Mouse (Mus musculus) CH12.LX (cell line): ENCODE data around the gene Gpr33. TPM values are rescaled to one million over a fixed set of nuclear protein-coding genes. Genes with fewer than 3 reads are reported as not detected.

Experiments
- DNase-seq: peaks from one replicate; pipeline ENCODE4 v3.0.0-alpha.2; 2013; ENCODE audit errors: extremely low read depth
- H3K27ac ChIP-seq: 2 replicates; pipeline ENCODE4 v1.5.1; 2012; ENCODE audit warnings: low read depth, mild to moderate bottlenecking, control low read depth, moderate library complexity; ENCODE audit not compliant: insufficient read depth
- H3K27me3 ChIP-seq: replicated peaks from 2 replicates; pipeline ENCODE3; 2012; ENCODE audit warnings: inconsistent platforms
- H3K36me3 ChIP-seq, 2 experiments: replicated peaks in 1 of 2; 2 replicates each; pipeline versions ENCODE3 to v1.6.1; 2012; ENCODE audit warnings: inconsistent platforms in 1 of 2, low read length in 1 of 2, mild to moderate bottlenecking in 1 of 2, mixed read lengths in 1 of 2, moderate library complexity in 1 of 2; ENCODE audit not compliant: control insufficient read depth in 1 of 2, insufficient read depth in 1 of 2
- H3K4me1 ChIP-seq, 2 experiments: 2 replicates each; pipeline ENCODE4 v1.6.1; 2012; ENCODE audit warnings: inconsistent platforms in 1 of 2, moderate library complexity in 1 of 2; ENCODE audit not compliant: insufficient read depth in 2 of 2, control insufficient read depth in 1 of 2
- H3K4me2 ChIP-seq: 2 replicates; pipeline ENCODE4 v1.6.1; 2012; ENCODE audit warnings: low read depth, mild to moderate bottlenecking, control low read depth; ENCODE audit not compliant: poor library complexity, insufficient read depth, severe bottlenecking
- H3K4me3 ChIP-seq, 3 experiments: fragments of 150-350 bp in 1 of 3; sonication (generic) in 1 of 3; replicated peaks in 1 of 3; 2 replicates each; pipeline versions ENCODE3 to v1.5.1; 2011 to 2012; ENCODE audit warnings: low read depth in 2 of 3, low read length in 2 of 3, mild to moderate bottlenecking in 2 of 3, moderate library complexity in 2 of 3, control low read depth in 1 of 3, improper control_type of control experiment in 1 of 3, inconsistent platforms in 1 of 3, mixed read lengths in 1 of 3; ENCODE audit not compliant: poor library complexity in 1 of 3
- H3K79me2 ChIP-seq: replicated peaks from 2 replicates; pipeline ENCODE4 v1.6.1; 2012; ENCODE audit warnings: mild to moderate bottlenecking, moderate library complexity; ENCODE audit not compliant: control insufficient read depth, poor library complexity, insufficient read depth, severe bottlenecking; ENCODE audit errors: extremely low read depth
- H3K9ac ChIP-seq: 2 replicates; pipeline ENCODE4 v1.6.1; 2012; ENCODE audit warnings: low read depth, mild to moderate bottlenecking, control low read depth, moderate library complexity; ENCODE audit not compliant: insufficient read depth
- H3K9me3 ChIP-seq: replicated peaks from 2 replicates; pipeline ENCODE3; 2012; ENCODE audit warnings: low read length, inconsistent platforms, mixed read lengths
- BHLHE40 ChIP-seq: IDR thresholded peaks from 2 replicates; pipeline ENCODE4 v1.6.1; 2011; ENCODE audit warnings: mild to moderate bottlenecking, low read depth, low read length, improper control_type of control experiment
- CHD1 ChIP-seq: IDR thresholded peaks from 2 replicates; pipeline ENCODE4 v1.6.1; 2012; ENCODE audit warnings: low read depth, low read length, improper control_type of control experiment, inconsistent platforms
- CHD2 ChIP-seq: IDR thresholded peaks from 2 replicates; pipeline ENCODE4 v1.6.1; 2011; ENCODE audit warnings: low read length, improper control_type of control experiment
- CTCF ChIP-seq, 2 experiments: IDR thresholded peaks in 1 of 2; conservative IDR thresholded peaks in 1 of 2; 2 replicates each; pipeline ENCODE4 v1.5.1; 2011 to 2012; ENCODE audit warnings: low read depth in 2 of 2, low read length in 2 of 2, improper control_type of control experiment in 1 of 2, inconsistent platforms in 1 of 2, mild to moderate bottlenecking in 1 of 2, moderate library complexity in 1 of 2
- E2F4 ChIP-seq: IDR thresholded peaks from 2 replicates; pipeline ENCODE4 v1.6.1; 2011; ENCODE audit warnings: low read depth, low read length, improper control_type of control experiment; ENCODE audit not compliant: insufficient replicate concordance
- ELF1 ChIP-seq: IDR thresholded peaks from 2 replicates; pipeline ENCODE4 v1.6.1; 2014; ENCODE audit warnings: low read depth, mild to moderate bottlenecking, inconsistent platforms, low read length, improper control_type of control experiment
- GABPA ChIP-seq: IDR thresholded peaks from 2 replicates; pipeline ENCODE4 v1.6.1; 2012; ENCODE audit warnings: low read depth, low read length, improper control_type of control experiment, inconsistent platforms; ENCODE audit not compliant: insufficient replicate concordance
- IRF4 ChIP-seq: IDR thresholded peaks from 2 replicates; pipeline ENCODE4 v1.6.1; 2014; ENCODE audit warnings: low read depth, mild to moderate bottlenecking, inconsistent platforms, low read length, improper control_type of control experiment
- JUN ChIP-seq: IDR thresholded peaks from 2 replicates; pipeline ENCODE4 v1.6.1; 2011; ENCODE audit warnings: low read depth, mild to moderate bottlenecking, low read length, improper control_type of control experiment, moderate library complexity; ENCODE audit not compliant: insufficient read depth
- JUND ChIP-seq: conservative IDR thresholded peaks from 2 replicates; pipeline ENCODE4 v1.6.1; 2011; ENCODE audit warnings: low read depth, low read length, improper control_type of control experiment
- MAFK ChIP-seq: IDR thresholded peaks from 2 replicates; pipeline ENCODE4 v1.6.1; 2011; ENCODE audit warnings: low read length, improper control_type of control experiment; ENCODE audit not compliant: insufficient replicate concordance
- MEF2A ChIP-seq: IDR thresholded peaks from 2 replicates; pipeline ENCODE4 v1.6.1; 2014; ENCODE audit warnings: low read depth, mild to moderate bottlenecking, inconsistent platforms, low read length, improper control_type of control experiment, borderline replicate concordance
- MXI1 ChIP-seq: IDR thresholded peaks from 2 replicates; pipeline ENCODE4 v1.6.1; 2011; ENCODE audit warnings: mild to moderate bottlenecking, low read depth, low read length, improper control_type of control experiment
- MYC ChIP-seq: IDR thresholded peaks from 2 replicates; pipeline ENCODE4 v1.6.1; 2011; ENCODE audit warnings: low read depth, mild to moderate bottlenecking, improper control_type of control experiment, low read length
- NRF1 ChIP-seq: IDR thresholded peaks from 2 replicates; pipeline ENCODE4 v1.6.1; 2014; ENCODE audit warnings: low read depth, mild to moderate bottlenecking, inconsistent platforms, low read length, improper control_type of control experiment, moderate library complexity
- PAX5 ChIP-seq: IDR thresholded peaks from 2 replicates; pipeline ENCODE4 v1.6.1; 2012; ENCODE audit warnings: low read length, inconsistent platforms, mixed read lengths
- POLR2A ChIP-seq: IDR thresholded peaks from 2 replicates; pipeline ENCODE4 v1.6.1; 2011; ENCODE audit warnings: low read depth, mild to moderate bottlenecking, improper control_type of control experiment, low read length
- POLR2AphosphoS2 ChIP-seq: IDR thresholded peaks from 2 replicates; pipeline ENCODE4 v1.6.1; 2011; ENCODE audit warnings: low read depth, low read length, improper control_type of control experiment
- SMC3 ChIP-seq: IDR thresholded peaks from 2 replicates; pipeline ENCODE4 v1.6.1; 2011; ENCODE audit warnings: low read depth, low read length, improper control_type of control experiment
- TBP ChIP-seq: conservative IDR thresholded peaks from 2 replicates; pipeline ENCODE4 v1.6.1; 2011; ENCODE audit warnings: low read depth, low read length, improper control_type of control experiment
- TCF12 ChIP-seq: IDR thresholded peaks from 2 replicates; pipeline ENCODE4 v1.6.1; 2014; ENCODE audit warnings: low read depth, mild to moderate bottlenecking, inconsistent platforms, low read length, improper control_type of control experiment
- USF1 ChIP-seq: IDR thresholded peaks from 2 replicates; pipeline ENCODE4 v1.6.1; 2014; ENCODE audit warnings: low read depth, mild to moderate bottlenecking, inconsistent platforms, low read length, improper control_type of control experiment
- USF2 ChIP-seq: conservative IDR thresholded peaks from 2 replicates; pipeline ENCODE4 v1.6.1; 2011; ENCODE audit warnings: low read depth, low read length, improper control_type of control experiment
- ZKSCAN1 ChIP-seq: IDR thresholded peaks from 2 replicates; pipeline ENCODE4 v1.6.1; 2012; ENCODE audit warnings: low read depth, inconsistent platforms, low read length, improper control_type of control experiment, borderline replicate concordance
- ZNF384 ChIP-seq: IDR thresholded peaks from 2 replicates; pipeline ENCODE4 v1.6.1; 2012; ENCODE audit warnings: low read depth, low read length, improper control_type of control experiment, inconsistent platforms
- dilution Hi-C: fragments of 300-500 bp; cut with MboI; formaldehyde crosslinking; loops from 2 replicates; pipeline ENCODE4 v1.14.3; 2020; ENCODE audit warnings: low sequenced_read_pairs; ENCODE audit not compliant: extremely low pct_unique_long_range_greater_than_20kb, extremely low pct_ligation_motif_present
- in situ Hi-C: fragments of 300-500 bp; cut with MboI; formaldehyde crosslinking; loops from 3 replicates; pipeline ENCODE4 v1.14.3; 2019; ENCODE audit warnings: low sequenced_read_pairs, low pct_ligation_motif_present, low pct_unique_long_range_greater_than_20kb, mixed read lengths
- polyA plus RNA-seq: library from polyadenylated mRNA; unstranded; fragments of >175 nt; gene quantifications from 2 replicates; pipeline ENCODE4 v1.2.1, GENCODE M21; 2012; ENCODE audit warnings: low read depth; ENCODE audit not compliant: insufficient read length
- total RNA-seq, 2 experiments: library from RNA; depleted of rRNA; stranded (reverse); fragments of 300-350 nt in 1 of 2; fragments of >200 nt in 1 of 2; gene quantifications; 2 replicates each; pipeline ENCODE4 v1.2.3; 2012 to 2014

Gene Gpr33
- total and polyA plus RNA-seq, 3 experiments: not detected

- Histone ChIP-seq H3K27me3 (no peaks in the 10 kb centered on the region), H3K79me2 (no peaks in the 10 kb centered on the region), H3K4me1 (no peaks in the 10 kb centered on the region; a peak in 2 of 4 replicates), H3K27ac (no peak overlapping the region), H3K9me3 (no peaks in the 10 kb centered on the region), H3K36me3 (peaks cover 0 to 8% of the 10 kb centered on the region in 2 experiments), H3K4me3 (no peak overlapping the region), H3K9ac (no peak overlapping the region), H3K4me2 (no peak overlapping the region)
- TF ChIP-seq ELF1 (no peak), ZKSCAN1 (no peak), CTCF (conservative IDR thresholded peaks at IDR 0.05 in 1 of 2, IDR thresholded peaks at IDR 0.05 in 1 of 2; ENCODE audit: low read depth in 2 of 2, low read length in 2 of 2) (no peak), ZNF384 (no peak), MXI1 (no peak), SMC3 (no peak), IRF4 (no peak), CHD1 (no peak), E2F4 (no peak), TBP (no peak), BHLHE40 (no peak), JUN (no peak), MAFK (no peak), MYC (no peak)
- dilution Hi-C loops: no loop called here
- no peak for DNase-seq
- in situ Hi-C loops: no loop called here
These were observed 42.0 kb downstream of the Gpr33 start for GRCm38 (mm10) chr12:51985826-51986225.

DNA sequence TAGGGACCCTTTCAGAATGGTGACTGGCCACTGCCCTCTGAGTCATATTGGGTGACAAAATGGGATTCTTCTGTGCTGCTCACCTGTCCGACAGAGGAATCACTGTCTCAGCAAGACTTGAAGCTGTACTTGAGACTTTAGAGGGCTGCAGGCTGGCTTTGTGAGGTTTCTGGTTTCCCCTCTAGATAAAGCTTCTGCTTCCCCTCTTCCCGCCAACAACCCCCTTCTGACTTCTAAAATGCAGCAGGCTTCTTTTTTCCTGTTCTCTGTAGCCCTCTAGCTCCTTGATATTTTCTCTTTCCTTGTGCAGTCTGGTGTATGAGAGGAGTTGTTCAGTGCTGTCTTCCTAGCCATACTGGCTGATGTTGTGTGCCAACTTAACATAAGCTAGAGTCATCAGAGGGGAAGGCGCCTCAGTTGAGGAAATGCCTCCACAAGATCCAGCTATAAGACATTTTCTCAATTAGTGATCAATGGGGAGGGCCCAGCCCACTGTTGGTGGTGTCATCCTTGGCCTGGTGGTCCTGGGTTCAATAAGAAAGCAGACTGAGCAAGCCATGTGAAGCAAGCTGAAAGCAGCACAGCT, 42.6 kb downstream of the Gpr33 start:
- Histone ChIP-seq H3K79me2 (no peaks in the 10 kb centered on the region; the same call in 1 of the 2 replicates), H3K4me3 (no peak overlapping the region), H3K9ac (no peak overlapping the region), H3K27me3 (no peaks in the 10 kb centered on the region), H3K4me1 (no peaks in the 10 kb centered on the region; a peak in 2 of 4 replicates), H3K9me3 (no peaks in the 10 kb centered on the region), H3K36me3 (peaks cover 0 to 5% of the 10 kb centered on the region in 2 experiments), H3K4me2 (no peak overlapping the region), H3K27ac (no peak overlapping the region)
- in situ Hi-C loops: no loop called here
- TF ChIP-seq E2F4: no peak
- dilution Hi-C loops: no loop called here
- no peak for DNase-seq

GRCm38 (mm10) chr12:51983625-51984024, 44.2 kb downstream of the Gpr33 start:
- Histone ChIP-seq H3K9ac (no peak overlapping the region), H3K27ac (no peak overlapping the region), H3K79me2 (no peaks in the 10 kb centered on the region; the same call in 1 of the 2 replicates), H3K4me2 (no peak overlapping the region), H3K9me3 (no peaks in the 10 kb centered on the region), H3K27me3 (no peaks in the 10 kb centered on the region), H3K4me1 (no peaks in the 10 kb centered on the region; a peak in 1 of 4 replicates)
- dilution Hi-C loops: no loop called here
- no peak for DNase-seq
- TF ChIP-seq ZNF384 (no peak), TCF12 (no peak), POLR2A (no peak), MEF2A (no peak), CHD2 (no peak), TBP (no peak), POLR2AphosphoS2 (no peak), PAX5 (no peak), ELF1 (no peak), NRF1 (no peak), USF1 (no peak), USF2 (no peak), CTCF (conservative IDR thresholded peaks at IDR 0.05 in 1 of 2, IDR thresholded peaks at IDR 0.05 in 1 of 2; ENCODE audit: low read depth in 2 of 2, low read length in 2 of 2) (no peak), JUN (no peak), E2F4 (no peak), GABPA (no peak), JUND (no peak)
- TF ChIP-seq, all 38 proteins: peak for 0
- peaks cover 0 to 1% of the 10 kb centered on the region in 2 experiments for H3K36me3 ChIP-seq
- no peak overlapping the region for H3K4me3 ChIP-seq
- in situ Hi-C loops: no loop called here
